Mouse (Mus musculus): ENCODE data around the gene Eif3a. TPM values are rescaled to one million over a fixed set of nuclear protein-coding genes. Genes with fewer than 3 reads are reported as not detected.

The Eif3a gene
- polyA plus RNA-seq, 1 experiment from 2014 or later, result 184 TPM

- Histone ChIP-seq H3K9ac (ENCODE audit: low read depth, low read length) (no peak overlapping the region), H3K4me3 (ENCODE audit: low read depth, low read length) (no peak overlapping the region), H3K9me3 (ENCODE audit: control insufficient read depth, low read length) (no peaks in the 10 kb centered on the region), H3K4me1 (replicated peaks; ENCODE audit: control insufficient read depth, insufficient read depth, low read length) (no peaks in the 10 kb centered on the region), H3K4me2 (replicated peaks; ENCODE audit: low read depth, low read length) (no peak overlapping the region), H3K36me3 (ENCODE audit: control insufficient read depth, insufficient read depth, low read length) (no peaks in the 10 kb centered on the region), H3K27ac (ENCODE audit: low read depth, low read length) (no peak overlapping the region), H3K27me3 (ENCODE audit: control insufficient read depth, insufficient read depth, low read length) (no peaks in the 10 kb centered on the region)
- no peak for ATAC-seq (ENCODE audit: low FRiP score)
- WGBS, result 81% methylated on average over 2 of the region's 2 CpGs
- DNase-seq (ENCODE audit: low spot score), result no peak
These were observed 77.9 kb downstream of the Eif3a start for GRCm38 (mm10) chr19:60712577-60712976.

Other genes with a start within 250 kb of the Eif3a start
- 30.9 and 35.0 TPM in 2 replicates for gene Cacul1, start 209.6 kb downstream of the Eif3a start, polyA plus RNA-seq (2014; fragmentation: Nextera tagmentation; extraction: Ambion mirVana)
- 3.8 and 5.4 TPM in 2 replicates for gene Nanos1, start 34.7 kb downstream of the Eif3a start, polyA plus RNA-seq (2014; fragmentation: Nextera tagmentation; extraction: Ambion mirVana)
- 38.9 and 46.0 TPM in 2 replicates for gene Fam45a, start 20.9 kb upstream of the Eif3a start, polyA plus RNA-seq (2014; fragmentation: Nextera tagmentation; extraction: Ambion mirVana)
- 14.6 and 15.4 TPM in 2 replicates for gene Sfxn4, start 70.8 kb upstream of the Eif3a start, polyA plus RNA-seq (2014; fragmentation: Nextera tagmentation; extraction: Ambion mirVana)
- gene Prdx3, start 83.9 kb upstream of the Eif3a start, polyA plus RNA-seq (2014; fragmentation: Nextera tagmentation; extraction: Ambion mirVana), result 119 and 121 TPM in 2 replicates
- 3.0 and 3.7 TPM in 2 replicates for gene Grk5, start 99.1 kb upstream of the Eif3a start, polyA plus RNA-seq (2014; fragmentation: Nextera tagmentation; extraction: Ambion mirVana)

Data from hindbrain, embryonic 11.5 days (tissue).